Comparison of ENCODE assay signal across 1 mouse cellular context in the genomic region with DNA sequence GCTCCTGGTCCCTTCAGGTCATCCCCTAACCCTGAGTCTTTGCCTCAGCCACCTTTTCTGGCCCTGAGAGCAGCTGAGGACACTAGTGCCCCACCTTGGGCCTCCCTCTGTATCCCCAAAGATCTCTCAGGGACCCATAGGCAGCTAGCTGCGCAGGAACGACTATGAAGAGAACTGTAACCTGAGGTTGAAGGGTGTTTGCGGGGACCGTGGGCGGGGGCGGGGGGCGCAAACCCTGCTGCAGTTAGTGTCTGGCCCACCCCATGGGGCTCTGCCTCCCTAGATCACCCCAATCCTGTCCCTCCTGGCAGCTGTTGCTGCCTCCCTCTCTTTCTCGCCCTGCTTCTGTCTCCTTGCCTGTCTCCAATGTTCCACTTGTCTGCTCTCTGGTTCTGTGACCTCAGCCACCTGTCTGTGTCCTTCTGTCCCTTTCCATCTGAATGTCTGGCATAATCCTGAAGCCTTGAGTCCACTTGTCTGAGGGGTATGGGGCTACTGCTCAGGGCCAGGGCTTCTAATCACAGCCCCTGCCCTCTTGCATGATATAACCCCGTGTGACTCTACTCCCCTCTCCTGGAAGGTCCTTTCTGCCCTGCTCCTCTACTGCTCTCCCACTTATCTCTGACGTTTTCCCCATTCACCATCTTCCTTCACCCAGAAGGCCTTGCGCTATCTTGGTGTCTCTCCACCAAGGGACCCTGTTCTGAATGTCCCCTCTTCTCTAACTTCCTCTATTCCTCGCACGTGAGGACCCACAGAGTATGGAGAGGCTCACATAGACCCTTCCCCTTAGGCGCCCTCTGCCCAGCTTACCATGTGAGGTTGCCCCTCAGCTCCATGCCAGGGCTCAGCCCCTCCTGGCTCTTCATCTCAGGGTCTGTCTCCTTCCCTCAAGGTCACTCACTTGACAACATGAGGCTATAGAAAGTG.
TF ChIP-seq lines count a peak whose summit lies in the region.

No protein-coding gene starts in this region.

TF ChIP-seq in MEL, 35 proteins besides CTCF, POLR2A, EP300 and RAD21 (continued from another document):
- TF ChIP-seq MXI1 (IDR thresholded peaks at IDR 0.05; ENCODE audit: low read depth, low read length) (peak; percentile 51; the same call in 1 of the 2 replicates), JUND (IDR thresholded peaks at IDR 0.05; ENCODE audit: low read depth, low read length) (no peak), USF1 (IDR thresholded peaks at IDR 0.05; ENCODE audit: low read depth, low read length) (no peak), BHLHE40 (IDR thresholded peaks at IDR 0.05; ENCODE audit: borderline replicate concordance, low read depth, low read length) (peak; percentile 94), MAFK (IDR thresholded peaks at IDR 0.05; ENCODE audit: borderline replicate concordance, low read depth, low read length) (no peak), MAX (IDR thresholded peaks at IDR 0.05; ENCODE audit: low read length) (0 out of 2 replicates have a peak, but pooled peaks have one; percentile 27), SIN3A (IDR thresholded peaks at IDR 0.05; ENCODE audit: low read length) (peak; percentile 36; the same call in 1 of the 2 replicates), ETS1 (IDR thresholded peaks at IDR 0.05; ENCODE audit: low read depth, low read length) (0 out of 2 replicates have a peak, but pooled peaks have one; percentile 19), GATA1 (IDR thresholded peaks at IDR 0.05; ENCODE audit: low read depth, low read length) (peak; percentile 13; the same call in 1 of the 2 replicates)
TF ChIP-seq in MEL: peak in this region for 9.
